Mouse (Mus musculus): Measurements from ENCODE around the gene Celf2. TPM values are rescaled to one million over a fixed set of nuclear protein-coding genes. Genes with fewer than 3 reads are reported as not detected.

The Celf2 gene
- polyA plus RNA-seq, 1 experiment from 2014 or later: 57.8 TPM

DNA sequence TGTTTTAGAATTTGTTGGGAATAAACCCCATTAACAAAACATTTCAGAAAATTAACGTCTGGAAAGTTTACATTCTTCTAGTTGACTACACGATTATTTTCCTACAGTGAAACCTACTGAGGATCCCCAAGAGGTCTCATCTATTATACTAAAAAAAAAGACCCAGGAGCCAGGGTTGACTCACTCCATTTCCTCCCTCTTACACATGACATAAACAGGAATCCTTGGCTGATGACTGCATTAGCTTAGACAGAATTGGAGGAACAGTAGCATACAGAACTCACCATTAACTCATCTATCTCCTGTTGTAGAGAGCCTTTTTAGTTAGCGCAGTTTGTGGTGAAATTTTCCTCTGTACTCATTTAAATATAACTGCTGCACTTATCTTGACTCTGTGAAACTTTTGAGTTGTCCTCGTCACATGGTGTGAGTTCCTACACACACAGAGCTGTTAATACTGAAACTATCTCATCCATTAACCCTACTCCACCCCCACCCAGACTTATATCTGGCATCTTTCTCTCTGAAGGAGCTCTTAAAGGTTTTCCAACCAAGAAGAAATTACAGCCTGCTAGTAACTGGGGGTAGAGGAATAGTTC, 813.9 kb downstream of the Celf2 start:
- peak overlapping the region; percentile 6; the same call in 1 of the 2 replicates for H3K4me2 ChIP-seq
- peaks cover 35% of the 10 kb centered on the region for H3K4me1 ChIP-seq
- ATAC-seq (ENCODE audit: extremely low read depth, insufficient number of reproducible peaks, low FRiP score, low TSS enrichment): no peak
- 42% methylated on average over 4 of the region's 4 CpGs for WGBS
- no peaks in the 10 kb centered on the region for H3K9me3 ChIP-seq
- H3K9ac ChIP-seq: no peak overlapping the region
- peak overlapping the region; percentile 30; the same call in 1 of the 2 replicates for H3K27ac ChIP-seq (replicated peaks)
- H3K36me3 ChIP-seq: 0 out of 2 replicates have a peak, but pooled peaks cover 4% of the 10 kb centered on the region
- no peak overlapping the region for H3K4me3 ChIP-seq
- no peaks in the 10 kb centered on the region for H3K27me3 ChIP-seq (replicated peaks)

DNA sequence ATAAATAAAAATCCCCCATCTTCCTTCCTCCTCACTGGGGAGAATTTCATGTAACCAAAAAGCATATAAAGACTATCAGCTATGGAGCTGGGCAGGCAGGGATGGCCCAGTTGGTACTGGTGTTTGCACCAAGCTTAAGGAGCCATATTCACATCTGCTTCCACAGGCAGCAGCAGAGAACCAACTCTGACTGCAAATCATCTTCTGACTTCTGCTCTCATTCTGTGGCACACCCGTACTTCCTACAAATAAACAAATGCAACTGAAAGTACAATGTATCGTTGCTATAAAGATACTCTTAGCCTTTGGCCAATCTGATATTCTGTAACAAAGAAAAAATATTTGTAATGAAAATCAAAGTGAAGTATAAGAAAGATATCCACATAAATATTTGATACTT, 819.7 kb downstream of the Celf2 start:
- ATAC-seq (ENCODE audit: extremely low read depth, insufficient number of reproducible peaks, low FRiP score, low TSS enrichment): no peak
- H3K4me3 ChIP-seq: no peak overlapping the region

DNA sequence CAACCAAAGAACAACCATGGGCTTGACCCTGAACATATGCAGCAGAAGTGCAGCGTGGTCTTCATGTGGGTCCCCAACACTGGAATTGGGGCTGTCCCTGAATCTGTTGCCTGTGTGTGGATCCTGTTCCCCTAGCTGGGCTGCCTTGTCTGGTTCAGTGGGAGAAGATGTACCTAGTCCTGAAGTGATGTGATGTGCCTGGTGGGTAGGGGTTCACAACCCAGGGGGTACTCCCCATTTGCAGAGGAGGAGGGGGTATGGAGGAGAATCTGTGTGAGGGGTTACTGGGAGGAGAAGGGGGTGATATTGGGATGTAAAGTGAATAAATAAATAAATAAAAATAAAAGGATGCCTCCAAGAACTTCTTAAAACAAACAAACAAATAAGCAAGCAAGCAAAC, 831.1 kb downstream of the Celf2 start:
- no peaks in the 10 kb centered on the region for H3K27me3 ChIP-seq (replicated peaks)
- ATAC-seq (ENCODE audit: extremely low read depth, insufficient number of reproducible peaks, low FRiP score, low TSS enrichment): no peak
- no peaks in the 10 kb centered on the region for H3K9me3 ChIP-seq
- WGBS: 93% methylated on average over 1 of the region's 1 CpGs
- no peak overlapping the region for H3K9ac ChIP-seq
- 0 out of 2 replicates have a peak, but pooled peaks cover 3% of the 10 kb centered on the region for H3K4me1 ChIP-seq
- H3K4me3 ChIP-seq: no peak overlapping the region
- H3K27ac ChIP-seq (replicated peaks): no peak overlapping the region
- H3K36me3 ChIP-seq: no peaks in the 10 kb centered on the region
- H3K4me2 ChIP-seq: no peak overlapping the region

More for the DNA sequence above, 819.7 kb downstream of the Celf2 start:
- H3K36me3 ChIP-seq: no peaks in the 10 kb centered on the region
- no peak overlapping the region for H3K27ac ChIP-seq (replicated peaks)
- no peaks in the 10 kb centered on the region for H3K9me3 ChIP-seq
- no peaks in the 10 kb centered on the region for H3K27me3 ChIP-seq (replicated peaks)
- H3K9ac ChIP-seq: no peak overlapping the region
- H3K4me1 ChIP-seq: peaks cover 20% of the 10 kb centered on the region; the same call in 1 of the 2 replicates
- no peak overlapping the region for H3K4me2 ChIP-seq
- 78% methylated on average over 2 of the region's 2 CpGs for WGBS

DNA sequence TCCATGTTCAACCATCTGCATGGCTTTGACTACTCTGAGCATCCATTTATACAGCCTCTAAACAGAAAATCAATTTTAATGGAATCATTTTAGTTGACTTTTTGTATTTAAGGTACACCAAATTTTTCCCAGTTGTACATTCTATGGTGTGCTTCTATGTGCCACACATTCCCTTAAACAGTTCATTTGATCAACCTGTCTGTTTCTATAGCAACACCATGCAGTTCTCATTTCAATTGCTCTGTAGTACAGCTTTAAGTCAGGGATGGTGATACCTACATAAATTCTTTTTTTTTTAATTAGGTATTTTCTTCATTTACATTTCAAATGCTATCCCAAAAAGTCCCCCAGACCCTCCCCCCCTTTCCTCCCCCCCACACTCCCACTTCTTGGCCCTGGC, 831.9 kb downstream of the Celf2 start:
- ATAC-seq (ENCODE audit: extremely low read depth, insufficient number of reproducible peaks, low FRiP score, low TSS enrichment): no peak
- no peaks in the 10 kb centered on the region for H3K27me3 ChIP-seq (replicated peaks)
- no peaks in the 10 kb centered on the region for H3K36me3 ChIP-seq
- 0 out of 2 replicates have a peak, but pooled peaks cover 3% of the 10 kb centered on the region for H3K4me1 ChIP-seq
- no peak overlapping the region for H3K4me3 ChIP-seq
- H3K4me2 ChIP-seq: no peak overlapping the region
- H3K9me3 ChIP-seq: no peaks in the 10 kb centered on the region
- H3K9ac ChIP-seq: no peak overlapping the region
- no peak overlapping the region for H3K27ac ChIP-seq (replicated peaks)

DNA sequence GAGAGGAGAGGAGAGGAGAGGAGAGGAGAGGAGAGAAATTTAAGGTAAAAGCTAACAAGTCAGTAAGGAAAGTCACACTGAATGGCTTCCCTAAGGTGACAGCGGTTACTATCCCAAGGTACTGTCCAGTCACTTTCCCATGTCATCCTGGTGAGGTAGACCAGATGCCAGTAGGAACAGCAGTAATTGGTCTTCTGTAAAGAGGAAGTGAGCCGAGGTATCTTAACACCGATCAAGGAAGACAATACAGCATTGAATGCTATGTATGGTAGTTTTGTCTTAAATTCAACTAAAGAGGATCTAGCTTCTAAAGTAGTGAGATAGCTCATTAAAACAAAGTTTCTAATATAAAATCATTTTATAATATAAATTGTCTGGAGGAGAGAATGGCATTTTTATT, 835.0 kb downstream of the Celf2 start:
- Histone ChIP-seq H3K9ac (no peak overlapping the region), H3K4me3 (no peak overlapping the region), H3K9me3 (no peaks in the 10 kb centered on the region), H3K4me2 (no peak overlapping the region), H3K36me3 (no peaks in the 10 kb centered on the region), H3K4me1 (no peaks in the 10 kb centered on the region), H3K27ac (replicated peaks) (no peak overlapping the region), H3K27me3 (replicated peaks) (no peaks in the 10 kb centered on the region)
- WGBS: 82% methylated on average over 3 of the region's 3 CpGs
- ATAC-seq (ENCODE audit: extremely low read depth, insufficient number of reproducible peaks, low FRiP score, low TSS enrichment): no peak

DNA sequence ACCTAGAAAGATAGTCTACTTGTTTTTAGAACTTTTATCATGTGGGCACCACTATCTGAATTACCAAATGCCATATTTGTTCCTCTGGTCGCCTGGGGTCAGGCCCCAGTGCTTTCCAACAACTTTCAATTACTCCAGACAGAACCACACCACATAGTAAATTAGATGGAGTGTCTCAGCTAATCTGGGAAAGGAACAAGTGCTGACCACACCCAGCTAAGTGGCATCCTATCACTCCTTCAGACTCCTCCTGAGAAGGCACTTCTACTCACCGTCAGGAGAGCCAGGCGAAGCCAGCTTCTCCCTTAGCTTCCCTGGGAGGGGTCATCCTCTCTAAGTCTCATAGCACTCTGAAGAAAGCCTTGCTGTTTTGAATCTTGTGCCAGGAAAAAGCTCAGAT, 835.9 kb downstream of the Celf2 start:
- Histone ChIP-seq H3K9me3 (no peaks in the 10 kb centered on the region), H3K4me2 (no peak overlapping the region), H3K36me3 (no peaks in the 10 kb centered on the region), H3K4me1 (no peaks in the 10 kb centered on the region), H3K27ac (replicated peaks) (no peak overlapping the region), H3K9ac (no peak overlapping the region), H3K27me3 (replicated peaks) (no peaks in the 10 kb centered on the region), H3K4me3 (no peak overlapping the region)
- WGBS: 73% methylated on average over 3 of the region's 3 CpGs
- no peak for ATAC-seq (ENCODE audit: extremely low read depth, insufficient number of reproducible peaks, low FRiP score, low TSS enrichment)

DNA sequence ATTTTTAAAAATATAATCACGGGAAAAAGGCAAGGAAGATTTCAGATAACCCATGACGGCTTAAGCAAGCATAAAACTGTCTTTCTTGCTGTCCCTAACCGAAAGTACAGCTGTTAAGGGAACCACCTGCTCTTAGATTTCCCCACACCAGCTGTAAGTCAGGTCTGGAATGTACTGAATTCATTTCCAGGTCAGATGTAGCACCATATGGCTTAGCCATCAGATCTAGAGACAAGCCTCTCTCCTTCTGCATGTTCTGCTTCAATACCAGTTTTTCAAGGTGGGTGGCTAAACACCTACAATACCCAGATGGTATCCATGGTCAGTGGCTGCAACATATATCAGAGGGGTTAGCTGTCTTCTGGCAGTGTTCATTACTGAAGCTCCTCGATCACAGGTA, 841.8 kb downstream of the Celf2 start:
- Histone ChIP-seq H3K9me3 (no peaks in the 10 kb centered on the region), H3K4me1 (no peaks in the 10 kb centered on the region; the same call in 1 of the 2 replicates), H3K36me3 (0 out of 2 replicates have a peak, but pooled peaks cover 3% of the 10 kb centered on the region), H3K27me3 (replicated peaks) (no peaks in the 10 kb centered on the region), H3K27ac (replicated peaks) (no peak overlapping the region), H3K9ac (no peak overlapping the region), H3K4me3 (no peak overlapping the region), H3K4me2 (no peak overlapping the region)
- 69% methylated on average over 4 of the region's 4 CpGs for WGBS
- ATAC-seq (ENCODE audit: extremely low read depth, insufficient number of reproducible peaks, low FRiP score, low TSS enrichment): no peak

DNA sequence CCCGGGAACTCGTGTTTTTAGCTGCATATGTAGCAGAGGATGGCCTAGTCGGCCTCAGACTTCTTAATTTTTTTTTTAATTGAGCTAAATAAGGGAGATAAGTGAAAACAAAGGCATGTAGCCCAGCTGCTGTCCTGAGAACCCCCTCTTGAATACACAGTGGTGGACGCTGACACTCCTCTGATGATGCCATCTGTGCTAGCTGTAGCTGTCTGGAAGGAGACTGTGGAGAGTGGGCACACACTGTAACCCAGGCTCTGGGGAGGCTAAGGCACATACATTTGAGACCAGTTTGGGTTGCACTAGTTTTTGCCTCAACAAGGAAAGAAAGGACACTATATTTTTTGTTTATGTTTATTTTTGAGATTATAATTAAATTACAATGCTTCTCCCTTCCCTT, 849.5 kb downstream of the Celf2 start:
- no peaks in the 10 kb centered on the region for H3K9me3 ChIP-seq
- H3K9ac ChIP-seq: no peak overlapping the region
- H3K4me2 ChIP-seq: no peak overlapping the region
- ATAC-seq (ENCODE audit: extremely low read depth, insufficient number of reproducible peaks, low FRiP score, low TSS enrichment): no peak
- no peak overlapping the region for H3K27ac ChIP-seq (replicated peaks)
- H3K36me3 ChIP-seq: 0 out of 2 replicates have a peak, but pooled peaks cover 3% of the 10 kb centered on the region
- no peaks in the 10 kb centered on the region for H3K27me3 ChIP-seq (replicated peaks)
- peaks cover 17% of the 10 kb centered on the region for H3K4me1 ChIP-seq
- 78% methylated on average over 4 of the region's 4 CpGs for WGBS
- no peak overlapping the region for H3K4me3 ChIP-seq

DNA sequence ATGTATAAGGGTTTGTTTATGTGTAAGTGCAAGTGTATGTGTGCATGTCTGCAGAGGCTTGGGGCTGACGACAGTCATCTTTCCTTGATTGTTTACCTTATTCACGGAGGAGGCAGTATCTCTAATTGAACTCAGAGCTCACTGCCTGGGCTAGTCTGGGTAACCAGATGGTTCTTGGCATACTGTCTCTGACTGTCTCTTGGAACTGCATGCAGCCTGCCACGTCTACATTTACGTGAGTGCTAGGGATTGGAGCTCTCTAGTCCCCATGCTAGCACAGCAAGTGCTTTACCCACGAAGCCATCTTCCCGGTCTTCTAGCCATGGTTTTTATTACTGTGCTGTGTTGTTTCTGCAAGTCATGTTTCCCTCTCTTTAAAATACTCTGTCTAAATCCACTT, 855.6 kb downstream of the Celf2 start:
- WGBS: 74% methylated on average over 6 of the region's 6 CpGs
- Histone ChIP-seq H3K36me3 (no peaks in the 10 kb centered on the region), H3K4me3 (no peak overlapping the region), H3K9ac (no peak overlapping the region), H3K9me3 (no peaks in the 10 kb centered on the region), H3K4me1 (peaks cover 21% of the 10 kb centered on the region), H3K27ac (replicated peaks) (no peak overlapping the region), H3K27me3 (replicated peaks) (no peaks in the 10 kb centered on the region), H3K4me2 (no peak overlapping the region)
- ATAC-seq (ENCODE audit: extremely low read depth, insufficient number of reproducible peaks, low FRiP score, low TSS enrichment): no peak

DNA sequence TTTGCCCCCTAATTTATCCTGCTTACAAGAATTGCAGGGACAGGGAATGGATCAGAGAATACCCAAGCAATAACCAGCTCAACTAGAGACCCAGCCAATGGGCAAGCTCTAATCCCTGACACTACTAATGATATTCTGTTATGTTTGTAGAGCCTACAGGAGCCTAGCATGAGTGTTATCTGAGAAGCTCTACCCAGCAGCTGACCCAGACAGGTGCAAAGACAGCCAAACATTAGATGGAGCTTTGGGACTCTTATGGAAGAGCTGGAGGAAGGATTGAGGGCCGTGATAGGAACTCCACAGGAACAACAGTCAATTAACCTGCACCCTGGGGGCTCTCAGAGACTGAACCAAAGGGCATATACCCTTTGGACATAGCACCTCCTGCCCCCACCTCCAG, 857.7 kb downstream of the Celf2 start:
- Histone ChIP-seq H3K9me3 (no peaks in the 10 kb centered on the region), H3K4me2 (no peak overlapping the region), H3K36me3 (no peaks in the 10 kb centered on the region), H3K4me3 (no peak overlapping the region), H3K9ac (no peak overlapping the region), H3K27ac (replicated peaks) (no peak overlapping the region), H3K4me1 (peaks cover 18% of the 10 kb centered on the region), H3K27me3 (replicated peaks) (no peaks in the 10 kb centered on the region)
- 57% methylated on average over 1 of the region's 1 CpGs for WGBS
- no peak for ATAC-seq (ENCODE audit: extremely low read depth, insufficient number of reproducible peaks, low FRiP score, low TSS enrichment)

DNA sequence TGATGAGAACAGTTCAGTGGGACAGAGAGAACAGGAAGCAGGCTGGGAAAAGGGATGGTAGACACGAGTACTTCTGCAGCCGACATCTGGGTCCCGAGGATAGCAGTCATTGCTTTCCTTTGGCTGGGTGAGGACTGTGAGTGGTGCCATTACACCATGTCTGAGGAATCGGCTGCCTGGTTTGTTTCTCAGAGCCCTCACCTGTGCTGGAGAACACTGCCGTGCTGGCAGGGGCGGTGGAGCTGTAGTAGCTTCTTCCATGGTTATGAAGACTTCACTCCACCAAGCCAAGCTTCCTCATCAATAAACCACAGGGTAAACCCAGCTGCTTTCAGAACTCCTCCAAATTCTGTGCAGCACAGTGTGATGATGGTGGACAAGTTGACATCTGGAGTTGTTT, 860.5 kb downstream of the Celf2 start:
- WGBS: 78% methylated on average over 6 of the region's 6 CpGs
- Histone ChIP-seq H3K9ac (no peak overlapping the region), H3K36me3 (no peaks in the 10 kb centered on the region), H3K27ac (replicated peaks) (no peak overlapping the region), H3K9me3 (no peaks in the 10 kb centered on the region), H3K4me1 (no peaks in the 10 kb centered on the region), H3K4me2 (no peak overlapping the region), H3K27me3 (replicated peaks) (no peaks in the 10 kb centered on the region), H3K4me3 (no peak overlapping the region)
- ATAC-seq (ENCODE audit: extremely low read depth, insufficient number of reproducible peaks, low FRiP score, low TSS enrichment): no peak

DNA sequence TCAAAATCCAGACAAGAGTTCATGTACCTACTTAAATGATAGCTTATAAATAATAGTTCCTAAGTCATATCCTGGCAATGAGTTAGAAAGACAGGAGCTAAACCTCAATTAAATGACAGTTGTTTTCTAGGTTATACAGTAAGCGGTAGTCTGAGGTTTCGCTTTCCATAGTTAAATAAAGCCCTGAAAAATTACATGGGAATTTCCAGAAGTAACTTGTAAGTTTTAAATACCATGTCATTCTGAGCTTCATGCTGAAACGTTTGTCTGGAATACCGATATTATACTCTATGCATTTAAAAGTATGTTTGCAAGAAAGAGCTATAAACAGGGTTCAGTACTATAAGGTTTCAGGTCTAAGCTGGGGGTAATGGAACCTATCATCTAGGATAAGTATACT, 862.3 kb downstream of the Celf2 start:
- H3K9ac ChIP-seq: no peak overlapping the region
- H3K4me2 ChIP-seq: no peak overlapping the region
- H3K4me1 ChIP-seq: peaks cover 10% of the 10 kb centered on the region
- no peak overlapping the region for H3K4me3 ChIP-seq
- H3K27ac ChIP-seq (replicated peaks): no peak overlapping the region
- 90% methylated on average over 4 of the region's 4 CpGs for WGBS
- ATAC-seq (ENCODE audit: extremely low read depth, insufficient number of reproducible peaks, low FRiP score, low TSS enrichment): no peak
- no peaks in the 10 kb centered on the region for H3K36me3 ChIP-seq
- no peaks in the 10 kb centered on the region for H3K27me3 ChIP-seq (replicated peaks)
- H3K9me3 ChIP-seq: no peaks in the 10 kb centered on the region
